Mouse (Mus musculus) limb, embryonic 14.5 days (tissue): ENCODE data around the gene Rnf215. TPM values are rescaled to one million over a fixed set of nuclear protein-coding genes. Genes with fewer than 3 reads are reported as not detected.
"Not testable (repeated sequence)": the region's sequence is repeated elsewhere in the genome, so short reads cannot be mapped to it uniquely, and the experiment has no call there.

ENCODE experiments used
- ATAC-seq: fragments of 200-750 bp; cut with Nextera tagmentation; 2 replicates; pipeline ENCODE4 v1.8.0; 2017; ENCODE audit warnings: low read depth, moderate number of reproducible peaks, moderate TSS enrichment; ENCODE audit not compliant: low FRiP score
- DNase-seq: peaks from one replicate; pipeline ENCODE4 v3.0.0-alpha.2; 2015; ENCODE audit warnings: low spot score
- H3K27ac ChIP-seq: fragments of 300-500 bp; sonication (generic); replicated peaks from 2 replicates; pipeline ENCODE4 v1.5.1; 2014; ENCODE audit warnings: low read depth, mild to moderate bottlenecking, low read length, moderate library complexity, mixed read lengths
- H3K27me3 ChIP-seq: fragments of 300-500 bp; sonication (generic); 2 replicates; pipeline ENCODE4 v1.6.1; 2014; ENCODE audit warnings: low read length, mixed read lengths; ENCODE audit not compliant: control insufficient read depth, insufficient read depth
- H3K36me3 ChIP-seq: fragments of 300-500 bp; sonication (generic); 2 replicates; pipeline ENCODE4 v1.6.1; 2014; ENCODE audit warnings: mild to moderate bottlenecking, low read length, moderate library complexity, mixed read lengths; ENCODE audit not compliant: control insufficient read depth, insufficient read depth
- H3K4me1 ChIP-seq: fragments of 300-500 bp; sonication (generic); 2 replicates; pipeline ENCODE4 v1.6.1; 2014; ENCODE audit warnings: antibody characterized with exemption, low read length, mixed read lengths; ENCODE audit not compliant: control insufficient read depth, insufficient read depth
- H3K4me2 ChIP-seq: fragments of 300-500 bp; sonication (generic); replicated peaks from 2 replicates; pipeline ENCODE4 v1.6.1; 2014; ENCODE audit warnings: low read depth, mild to moderate bottlenecking, low read length, moderate library complexity; ENCODE audit not compliant: severe bottlenecking
- H3K4me3 ChIP-seq: fragments of 300-500 bp; sonication (generic); replicated peaks from 2 replicates; pipeline ENCODE4 v1.5.1; 2014; ENCODE audit warnings: low read length
- H3K9ac ChIP-seq: fragments of 300-500 bp; sonication (generic); 2 replicates; pipeline ENCODE4 v1.6.1; 2014; ENCODE audit warnings: mild to moderate bottlenecking, low read depth, low read length, moderate library complexity; ENCODE audit not compliant: severe bottlenecking
- H3K9me3 ChIP-seq: fragments of 300-500 bp; sonication (generic); 2 replicates; pipeline ENCODE4 v1.6.1; 2016; ENCODE audit warnings: low read length; ENCODE audit not compliant: control insufficient read depth
- POLR2A ChIP-seq: fragments of 200-500 bp; IDR thresholded peaks from 2 replicates; pipeline ENCODE4 v1.8.0; 2012; ENCODE audit warnings: inconsistent platforms, mild to moderate bottlenecking, moderate library complexity, borderline replicate concordance; ENCODE audit not compliant: insufficient read depth, insufficient read length; ENCODE audit errors: extremely low read depth
- WGBS: fragments of 180-500 bp; shearing (Covaris S2); extraction: QIAGEN DNeasy Blood & Tissue Kit; methylation state at CpG from one replicate; pipeline ENCODE4 v1.1.7; 2014; 5-methylcytosine and 5-hydroxymethylcytosine counted together
- polyA plus RNA-seq, 2 experiments: library from polyadenylated mRNA; depleted of rRNA in 1 of 2; stranded (reverse) in 1 of 2; unstranded in 1 of 2; fragments of >200 nt; fragmentation: Nextera tagmentation in 1 of 2; extraction: Ambion mirVana in 1 of 2; gene quantifications; 2 replicates each; pipeline versions ENCODE4 v1.2.1 to v1.2.3; 2012 to 2014

Gene Rnf215
- polyA plus RNA-seq, 2 experiments, result 40.7 to 57.1 TPM

- H3K27me3 ChIP-seq, result no peaks in the 10 kb centered on the region
- ATAC-seq, result no peak
- no peak overlapping the region for H3K4me3 ChIP-seq
- TF ChIP-seq POLR2A, result no peak
- 93% methylated on average over 5 of the region's 5 CpGs for WGBS
- no peak overlapping the region for H3K4me2 ChIP-seq
- no peak for DNase-seq
- H3K36me3 ChIP-seq, result peaks cover 100% of the 10 kb centered on the region
- H3K4me1 ChIP-seq, result no peaks in the 10 kb centered on the region
- H3K9ac ChIP-seq, result no peak overlapping the region
- no peaks in the 10 kb centered on the region for H3K9me3 ChIP-seq
- H3K27ac ChIP-seq, result no peak overlapping the region
Measured at GRCm38 (mm10) chr11:4174586-4174985, 39.6 kb downstream of the Rnf215 start.

DNA sequence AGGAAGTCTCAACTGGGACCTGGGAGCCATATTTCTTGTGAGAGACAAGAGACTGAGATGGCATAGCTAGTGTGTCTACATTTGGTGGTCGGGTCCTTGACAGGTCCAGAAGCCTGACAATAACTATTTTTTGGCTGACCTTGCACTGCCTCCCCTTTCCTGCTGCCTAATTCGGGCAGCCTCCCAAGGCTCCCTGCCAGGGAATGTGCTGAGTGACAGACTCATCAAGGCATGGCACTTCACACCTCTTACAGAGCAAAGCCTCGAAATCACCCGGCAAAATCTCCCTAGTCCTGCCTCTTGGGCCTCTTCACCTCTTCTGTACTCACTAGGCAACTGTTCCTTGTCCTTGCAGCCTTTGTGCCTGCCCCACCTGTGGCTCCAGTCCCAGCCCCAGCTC is 42.7 kb downstream of the Rnf215 start:
- no peak overlapping the region for H3K4me3 ChIP-seq
- no peaks in the 10 kb centered on the region for H3K27me3 ChIP-seq
- H3K9ac ChIP-seq, result no peak overlapping the region
- no peak overlapping the region for H3K27ac ChIP-seq
- DNase-seq (no peak), ATAC-seq (no peak)
- H3K4me2 ChIP-seq, result no peak overlapping the region
- no peaks in the 10 kb centered on the region for H3K9me3 ChIP-seq
- no peak for TF ChIP-seq POLR2A
- peaks cover 99% of the 10 kb centered on the region for H3K36me3 ChIP-seq
- H3K4me1 ChIP-seq, result no peaks in the 10 kb centered on the region
- 69% methylated on average over 4 of the region's 4 CpGs for WGBS

- H3K36me3 ChIP-seq, result peaks cover 61% of the 10 kb centered on the region
- DNase-seq, result no peak
- 25% methylated on average over 1 of the region's 1 CpGs for WGBS
- H3K27ac ChIP-seq, result no peak overlapping the region
- H3K9me3 ChIP-seq, result no peaks in the 10 kb centered on the region
- no peaks in the 10 kb centered on the region for H3K4me1 ChIP-seq
- no peak overlapping the region for H3K4me2 ChIP-seq
- no peak for ATAC-seq
- no peak for TF ChIP-seq POLR2A
- H3K27me3 ChIP-seq, result no peaks in the 10 kb centered on the region
- H3K9ac ChIP-seq, result no peak overlapping the region
- no peak overlapping the region for H3K4me3 ChIP-seq
Measured at GRCm38 (mm10) chr11:4182061-4182460, 47.1 kb downstream of the Rnf215 start.

DNA sequence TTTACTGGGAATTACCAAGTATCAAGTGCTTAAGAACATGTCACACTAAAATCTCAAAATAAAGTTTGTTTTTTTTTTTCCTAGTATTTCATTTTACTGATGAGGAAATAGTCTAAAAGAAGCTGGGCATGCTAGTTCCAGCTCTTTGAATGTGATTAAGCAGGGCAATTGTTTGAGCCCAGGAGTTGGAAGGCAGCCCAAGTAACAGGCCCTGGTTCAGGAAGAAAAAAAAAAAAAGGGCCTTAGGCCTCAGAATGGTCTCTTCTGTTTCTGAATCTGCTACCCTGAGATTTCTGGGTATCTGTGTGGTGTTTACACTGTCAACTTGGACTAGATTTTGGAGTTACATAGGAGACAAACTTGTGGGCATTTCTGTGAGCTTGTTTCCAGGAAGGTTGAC is 48.5 kb downstream of the Rnf215 start:
- Histone ChIP-seq H3K27me3 (no peaks in the 10 kb centered on the region), H3K36me3 (peaks cover 46% of the 10 kb centered on the region), H3K4me1 (peaks cover 12% of the 10 kb centered on the region), H3K4me2 (no peak overlapping the region), H3K4me3 (no peak overlapping the region), H3K9me3 (no peaks in the 10 kb centered on the region), H3K27ac (no peak overlapping the region), H3K9ac (no peak overlapping the region)
- DNase-seq, result no peak
- TF ChIP-seq POLR2A, result no peak
- no peak for ATAC-seq

GRCm38 (mm10) chr11:4184251-4184952 is 49.4 kb downstream of the Rnf215 start:
- no peak for ATAC-seq
- 63% methylated on average over 4 of the region's 4 CpGs for WGBS
- Histone ChIP-seq H3K4me2 (no peak overlapping the region), H3K27me3 (no peaks in the 10 kb centered on the region), H3K36me3 (peaks cover 37% of the 10 kb centered on the region), H3K27ac (no peak overlapping the region), H3K4me3 (no peak overlapping the region), H3K4me1 (peaks cover 13% of the 10 kb centered on the region), H3K9ac (no peak overlapping the region), H3K9me3 (no peaks in the 10 kb centered on the region)
- no peak for DNase-seq
- TF ChIP-seq POLR2A, result no peak

DNA sequence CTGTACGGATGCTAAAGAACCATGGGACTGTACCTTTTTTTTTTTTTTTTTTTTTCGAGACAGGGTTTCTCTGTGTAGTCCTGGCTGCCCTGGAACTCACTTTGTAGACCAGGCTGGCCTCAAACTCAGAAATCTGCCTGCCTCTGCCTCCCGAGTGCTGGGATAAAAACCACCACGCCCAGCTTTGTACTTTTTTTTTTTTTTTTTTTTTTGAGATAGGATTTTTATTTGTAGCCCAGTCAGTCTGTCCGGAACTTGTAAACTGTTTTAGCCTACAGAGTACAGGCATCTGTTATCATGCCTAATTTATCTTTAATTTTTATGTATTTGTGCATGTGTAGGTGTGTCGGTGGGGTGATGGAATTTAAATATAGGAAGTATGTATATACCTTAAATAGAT is 50.5 kb downstream of the Rnf215 start:
- H3K4me2 ChIP-seq, DNase-seq, H3K9ac ChIP-seq, H3K9me3 ChIP-seq, H3K4me3 ChIP-seq, ATAC-seq, H3K27ac ChIP-seq, H3K27me3 ChIP-seq: not testable (repeated sequence)
- Histone ChIP-seq H3K4me1 (peaks cover 19% of the 10 kb centered on the region), H3K36me3 (peaks cover 27% of the 10 kb centered on the region)
- WGBS, result 92% methylated on average over 6 of the region's 6 CpGs
